Mouse (Mus musculus) frontal cortex, adult 2 months (tissue): ENCODE results near the gene Cebpb. TPM values are rescaled to one million over a fixed set of nuclear protein-coding genes. Genes with fewer than 3 reads are reported as not detected.
A peak's percentile ranks its signal among the peaks of the same experiment; 100 is the strongest.

Source experiments
- DNase-seq, 2 experiments: peaks; one replicate each; pipeline ENCODE4 v3.0.0; 2022; ENCODE audit warnings: low spot score in 1 of 2; ENCODE audit errors: extremely low spot score in 1 of 2
- polyA plus RNA-seq: library from polyadenylated mRNA; depleted of rRNA; stranded (reverse); fragments of >200 nt; gene quantifications from 2 replicates; pipeline ENCODE4 v1.2.3, GENCODE M21; 2012

The Cebpb gene
- polyA plus RNA-seq, 1 experiment: 14.9 TPM

DNA sequence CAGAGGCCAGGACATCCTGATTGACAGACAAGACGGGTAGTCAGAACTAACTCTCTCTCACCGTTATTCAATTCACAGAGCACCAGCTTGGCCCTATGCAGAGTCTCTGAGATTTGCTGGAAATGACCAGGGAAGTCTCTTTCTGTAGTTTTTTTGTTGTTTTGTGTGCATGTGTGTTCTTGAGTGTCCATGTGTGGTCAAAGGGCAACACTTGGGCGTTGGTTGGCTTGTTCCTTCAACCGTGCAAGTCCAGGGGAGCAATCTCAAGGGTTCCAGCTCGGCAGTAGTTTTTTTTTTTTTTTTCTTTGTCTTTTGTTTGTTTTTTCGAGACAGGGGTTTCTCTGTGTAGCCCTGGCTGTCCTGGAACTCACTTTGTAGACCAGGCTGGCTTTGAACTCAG is 26.0 kb upstream of the Cebpb start:
- DNase-seq: no peak

DNA sequence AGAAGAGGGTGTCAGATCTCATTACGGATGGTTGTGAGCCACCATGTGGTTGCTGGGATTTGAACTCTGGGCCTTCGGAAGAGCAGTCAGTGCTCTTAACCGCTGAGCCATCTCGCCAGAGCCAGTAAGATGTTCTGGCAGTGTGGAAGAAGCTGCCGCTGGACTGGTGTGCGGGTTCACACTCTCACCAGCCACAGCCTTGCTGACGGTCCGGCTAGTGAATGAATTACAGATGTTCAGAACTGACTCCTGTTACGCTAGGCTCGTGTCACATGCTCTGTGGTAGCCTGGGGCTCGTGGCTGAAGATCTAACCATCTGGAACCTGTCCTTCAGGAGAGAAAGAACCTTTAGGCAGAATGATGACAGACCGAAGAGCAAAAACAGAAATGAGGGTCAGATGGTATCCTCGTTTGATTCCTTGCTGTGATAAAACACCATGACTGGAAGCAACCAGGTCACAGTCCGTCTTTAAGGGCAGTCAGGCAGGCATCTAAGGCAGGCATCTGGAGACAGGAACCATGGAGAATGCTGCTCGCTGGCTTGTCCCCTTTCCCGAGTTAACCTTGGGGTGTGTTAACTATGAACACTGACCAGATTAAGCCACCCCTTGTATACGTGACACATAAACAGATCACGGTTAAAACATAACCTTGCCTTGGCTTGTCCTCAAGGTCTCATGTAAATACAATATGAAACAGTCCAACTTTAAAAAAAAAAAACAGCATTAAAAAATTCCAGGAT is 22.6 kb upstream of the Cebpb start:
- no peak for DNase-seq

DNA sequence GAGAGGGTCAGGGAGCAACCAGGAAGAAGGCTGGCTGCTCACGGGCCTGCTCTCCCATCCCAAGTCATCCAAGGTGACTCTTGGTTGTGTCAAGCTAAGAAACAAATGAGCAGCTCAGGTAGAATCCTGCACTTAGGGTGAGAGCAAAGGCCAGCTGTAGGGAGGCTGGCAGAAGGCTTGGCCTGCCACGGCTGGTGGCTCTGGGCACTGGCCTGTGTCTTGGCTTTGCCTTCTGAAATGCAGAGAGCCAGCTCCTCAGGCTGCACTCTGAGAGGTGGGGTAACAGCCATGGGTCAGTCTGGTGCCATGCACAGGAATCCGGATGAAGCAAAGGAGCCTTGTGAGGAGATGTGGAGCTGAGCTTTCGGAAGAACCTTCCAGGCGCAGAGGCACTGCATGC is 20.3 kb upstream of the Cebpb start:
- no peak for DNase-seq

DNA sequence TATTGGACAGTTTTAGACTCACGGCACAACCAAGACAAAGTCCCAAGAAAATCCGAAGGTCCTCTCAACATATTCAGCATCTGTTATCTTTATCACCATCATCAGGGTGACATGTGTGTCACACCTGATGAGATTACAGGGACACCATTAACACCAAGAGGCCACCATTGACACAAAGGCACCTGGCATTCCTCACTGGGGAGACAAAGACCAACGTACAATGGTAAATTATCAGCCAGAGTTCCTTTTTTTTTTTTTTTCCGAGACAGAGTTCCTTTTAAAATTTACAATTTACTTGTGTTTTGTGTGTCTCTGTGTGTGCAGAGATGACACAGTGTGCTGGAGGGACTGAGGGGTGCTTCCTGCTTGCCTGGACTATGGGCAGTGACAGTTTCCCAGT is 19.3 kb upstream of the Cebpb start:
- DNase-seq: no peak

DNA sequence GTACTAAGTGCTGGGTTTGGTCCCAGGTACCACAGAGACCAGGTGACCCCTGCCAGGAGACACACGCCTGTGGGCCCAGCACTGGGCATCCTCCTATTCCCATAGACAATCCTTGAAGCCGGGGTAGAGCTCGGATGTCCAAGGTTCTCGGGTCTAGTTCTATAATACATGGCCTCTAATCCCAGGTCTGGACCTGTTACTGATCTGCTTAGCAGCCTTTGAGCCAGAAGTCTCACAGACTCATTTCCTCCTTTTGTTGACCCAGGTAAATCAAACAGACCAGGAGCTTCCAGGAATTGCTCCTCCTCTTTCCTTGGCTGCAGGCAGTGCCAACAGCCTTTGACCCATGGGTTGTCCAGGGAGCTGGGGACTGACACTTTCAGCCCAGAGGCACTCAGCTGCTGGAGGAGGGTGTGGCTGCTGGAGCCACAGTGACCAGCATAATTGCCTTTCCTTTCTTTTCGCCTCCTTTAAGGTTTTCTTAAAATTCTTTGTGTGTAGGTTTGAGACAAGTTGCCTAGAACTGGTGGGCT is 17.5 kb upstream of the Cebpb start:
- DNase-seq: no peak

DNA sequence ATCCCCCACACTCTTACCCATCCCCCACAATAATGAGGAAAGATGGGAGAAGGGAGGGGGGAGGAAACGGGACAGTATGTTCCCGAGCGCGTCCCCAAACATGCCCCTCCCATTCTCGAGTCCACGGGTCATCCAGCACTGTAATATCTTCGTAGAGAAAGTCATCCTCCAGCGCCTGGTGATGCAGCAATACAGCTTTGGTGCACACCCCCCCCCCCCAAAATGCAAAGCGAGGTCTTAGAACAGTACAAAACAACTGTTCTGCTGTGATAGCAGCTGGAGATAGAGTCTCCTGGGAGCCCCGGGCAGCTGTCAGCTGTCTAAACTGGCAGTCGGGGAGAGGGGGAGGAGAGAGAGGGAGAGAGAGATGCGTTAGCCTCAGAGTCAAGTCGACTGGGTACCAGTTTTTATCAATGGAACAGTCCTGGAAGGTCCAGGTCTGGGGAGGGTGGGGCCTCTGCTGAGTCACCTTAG is 16.5 kb upstream of the Cebpb start:
- DNase-seq: no peak

DNA sequence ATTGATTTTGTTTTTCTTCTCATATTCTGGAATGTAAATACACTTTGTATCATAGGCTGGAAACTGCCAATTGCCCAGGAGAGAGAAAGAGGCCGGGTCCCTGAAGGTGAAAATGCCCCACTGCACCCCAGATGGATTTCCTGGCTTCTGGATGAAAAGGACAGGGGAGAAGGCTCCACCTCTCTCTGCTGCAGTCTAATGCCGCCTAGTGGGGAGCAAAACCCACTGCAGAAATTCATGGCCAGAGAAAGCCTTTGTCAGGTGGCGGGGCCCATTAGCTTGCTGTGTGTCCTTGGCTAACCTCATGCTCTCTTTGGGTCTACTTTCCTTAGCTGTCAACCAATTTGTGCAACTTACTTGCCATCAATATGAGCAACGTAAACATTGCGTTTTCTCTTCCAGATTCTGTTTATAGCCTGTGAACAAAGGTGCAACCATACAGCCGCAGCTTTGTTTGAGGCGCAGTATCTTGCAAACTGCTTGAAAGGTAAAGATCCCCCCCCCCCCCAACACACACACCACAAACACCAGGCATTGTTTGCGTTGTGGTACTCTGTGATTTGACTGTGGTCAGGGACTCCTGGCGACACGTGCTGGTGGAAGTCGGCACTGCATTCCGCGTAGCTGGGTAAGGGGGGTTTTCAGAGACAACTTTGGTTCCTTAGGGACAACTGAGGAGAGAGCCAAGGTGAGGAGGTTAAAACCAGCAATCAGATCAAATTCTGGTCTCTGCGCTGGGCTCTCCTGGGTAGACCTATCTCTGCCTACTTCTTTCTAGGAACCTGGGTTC is 13.4 kb upstream of the Cebpb start:
- DNase-seq: peak in 1 of 2 experiments; percentile 38

DNA sequence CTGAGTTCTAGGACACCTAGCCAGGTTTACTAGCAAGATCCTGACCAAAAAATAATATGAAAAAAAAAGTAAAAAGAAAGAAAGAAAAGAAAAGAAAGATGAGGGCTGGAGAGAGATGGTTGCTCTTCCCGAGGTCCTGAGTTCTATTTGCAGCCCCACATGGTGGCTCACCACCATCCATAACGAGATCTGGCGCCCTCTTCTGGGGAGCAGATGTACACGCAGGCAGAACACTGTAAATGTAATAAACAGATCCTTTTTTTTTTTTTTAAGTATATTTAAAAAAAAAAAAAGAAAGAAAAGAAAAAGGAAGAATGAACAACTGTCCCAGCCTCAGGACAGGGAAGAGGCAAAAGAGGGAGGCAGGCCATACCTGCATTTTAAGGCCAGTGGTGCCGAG is 10.1 kb upstream of the Cebpb start:
- DNase-seq: no peak

DNA sequence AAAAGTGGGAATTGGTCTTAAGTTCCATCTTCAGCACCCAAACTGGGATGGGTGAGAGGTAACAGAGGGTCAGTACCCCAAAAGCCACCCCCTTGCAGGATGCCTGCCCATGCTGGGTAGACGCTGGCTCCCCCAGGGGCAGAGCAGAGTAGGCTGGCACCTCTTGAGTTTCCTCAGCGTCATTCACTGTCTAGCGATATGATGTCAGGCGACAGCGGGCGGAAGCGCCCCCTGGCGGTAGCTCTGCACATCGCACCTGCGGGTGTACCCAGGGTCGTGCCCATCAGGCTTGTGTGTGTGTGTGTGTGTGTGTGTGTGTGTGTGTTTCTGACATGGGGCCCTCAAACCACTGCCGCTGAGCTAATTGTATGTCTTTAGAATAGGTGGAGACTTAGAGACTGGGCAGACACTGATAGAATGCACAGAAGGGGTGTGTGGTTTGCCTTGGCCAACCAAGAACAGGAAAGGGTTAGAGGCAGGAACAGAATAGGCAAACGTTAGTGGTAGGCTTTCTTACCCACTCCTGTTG is 8.7 kb upstream of the Cebpb start:
- DNase-seq: peak in 1 of 2 experiments; percentile 85

DNA sequence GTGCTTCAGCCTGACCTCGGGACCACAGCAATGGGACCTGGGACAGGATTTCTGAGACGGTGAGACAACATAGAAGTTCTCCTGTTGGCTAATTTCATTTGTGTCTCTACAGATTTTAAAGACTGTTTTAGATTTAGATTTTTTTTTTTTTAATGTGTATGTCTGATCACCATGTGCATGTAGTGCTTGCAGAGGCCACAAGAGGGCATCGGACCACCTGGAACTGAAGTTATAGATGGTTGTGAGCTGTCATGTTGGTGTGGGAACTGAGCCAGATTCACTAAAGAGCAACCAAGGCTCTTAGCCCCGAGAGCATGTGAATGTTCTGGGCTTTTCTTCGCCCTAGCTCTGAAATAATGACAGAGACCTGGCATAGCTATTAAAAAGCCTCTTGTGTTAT is 8.1 kb upstream of the Cebpb start:
- peak in 1 of 2 experiments; percentile 61 for DNase-seq

DNA sequence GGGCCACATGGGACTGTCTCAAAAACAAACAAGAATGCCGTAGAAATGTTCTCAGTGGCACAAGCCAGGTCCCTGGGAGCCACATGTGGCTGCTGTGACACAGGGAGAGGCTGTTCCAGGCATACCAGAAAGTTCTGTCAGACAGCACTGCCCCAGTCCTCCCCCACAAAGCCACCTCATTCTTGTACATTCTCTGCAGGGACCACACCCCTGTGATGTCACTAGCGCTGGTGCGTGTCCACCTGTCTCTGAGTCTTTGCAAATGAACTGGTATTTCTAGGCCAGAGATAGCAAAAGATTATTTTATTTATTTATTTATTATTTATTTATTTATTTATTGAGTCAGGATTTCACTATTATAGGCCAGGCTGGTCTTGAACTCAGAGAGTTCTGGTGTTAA is 5.0 kb upstream of the Cebpb start:
- no peak for DNase-seq

DNA sequence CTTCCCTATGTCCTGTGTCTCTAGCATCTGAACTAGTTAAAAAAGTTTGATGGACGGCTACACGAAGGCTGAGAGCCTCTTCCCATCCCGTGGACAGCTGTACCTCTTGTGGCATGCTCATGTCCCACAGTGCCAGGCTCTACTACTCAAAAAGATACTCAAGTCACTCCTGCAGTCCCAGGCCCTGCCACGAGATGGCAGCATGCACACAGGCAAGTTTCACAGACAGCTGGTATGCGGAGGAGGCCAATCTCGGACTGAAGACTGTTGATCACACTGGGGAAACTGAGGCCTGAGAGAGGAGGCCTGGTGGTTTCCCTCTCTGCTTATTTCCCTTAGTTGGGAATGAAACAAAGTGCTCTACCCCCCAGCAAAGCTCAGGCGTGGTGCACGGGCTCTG is 3.6 kb upstream of the Cebpb start:
- DNase-seq: peak; percentile 90 to 100

DNA sequence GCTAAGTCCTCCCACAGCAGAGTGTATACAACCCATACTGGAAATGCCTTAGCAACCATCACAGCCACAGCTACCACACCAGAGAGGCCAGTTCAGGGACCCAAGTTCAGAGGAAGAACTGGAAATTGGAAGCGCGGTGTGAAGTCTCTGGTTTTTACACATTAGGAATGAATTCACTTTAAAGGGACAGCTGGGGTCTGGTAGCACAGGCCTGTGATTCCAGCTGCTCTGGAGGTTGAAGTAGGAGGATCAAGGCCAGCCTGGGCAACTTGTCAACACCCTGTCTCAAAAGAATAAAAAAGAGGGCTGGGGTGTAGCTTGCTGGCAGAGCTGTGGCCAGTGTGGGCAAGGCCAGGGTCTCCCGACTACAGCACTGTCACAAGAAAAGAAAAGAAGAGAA is 2.9 kb upstream of the Cebpb start:
- no peak for DNase-seq

DNA sequence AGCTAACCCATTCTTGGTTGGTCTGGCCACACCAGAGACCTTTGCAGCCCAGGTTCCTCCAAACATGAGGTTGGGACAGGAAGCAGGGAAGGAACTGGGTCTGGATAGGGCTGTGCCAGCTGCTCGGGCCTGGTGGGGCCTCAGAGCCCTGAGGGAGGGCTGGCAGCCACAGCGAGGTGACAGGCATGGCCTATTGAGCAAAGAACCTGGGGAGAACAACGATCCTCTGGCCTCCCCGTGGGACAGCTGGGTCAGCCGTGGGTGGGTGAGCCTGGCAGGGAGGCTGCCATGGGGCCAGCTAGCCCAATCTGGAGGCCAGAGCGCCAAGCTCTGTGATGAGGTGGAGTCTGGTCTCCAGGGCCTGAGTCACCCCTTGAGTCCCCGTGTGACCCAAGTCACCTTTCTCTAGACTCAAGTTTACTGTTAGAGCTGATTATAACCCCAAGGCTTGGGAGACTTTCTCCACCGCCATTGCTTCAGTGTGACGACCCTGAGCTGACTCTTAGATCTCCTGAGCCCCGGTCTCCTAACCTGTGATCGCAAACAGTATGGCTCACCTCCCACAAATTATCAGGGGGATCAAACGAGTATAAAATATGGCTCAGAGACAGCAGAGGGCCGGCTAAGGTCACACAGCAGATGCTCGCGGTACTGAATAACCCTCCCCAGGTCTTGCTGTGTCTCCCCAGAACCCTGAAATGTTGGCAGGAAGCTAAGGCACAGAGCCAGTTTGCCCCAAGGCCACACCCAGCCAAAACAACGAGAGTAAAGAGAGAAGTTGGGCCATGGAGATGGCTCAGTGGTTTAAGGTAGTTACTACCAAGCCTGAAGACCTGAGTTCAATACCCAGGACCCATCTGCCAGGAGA is 2.1 kb upstream of the Cebpb start:
- DNase-seq: no peak

DNA sequence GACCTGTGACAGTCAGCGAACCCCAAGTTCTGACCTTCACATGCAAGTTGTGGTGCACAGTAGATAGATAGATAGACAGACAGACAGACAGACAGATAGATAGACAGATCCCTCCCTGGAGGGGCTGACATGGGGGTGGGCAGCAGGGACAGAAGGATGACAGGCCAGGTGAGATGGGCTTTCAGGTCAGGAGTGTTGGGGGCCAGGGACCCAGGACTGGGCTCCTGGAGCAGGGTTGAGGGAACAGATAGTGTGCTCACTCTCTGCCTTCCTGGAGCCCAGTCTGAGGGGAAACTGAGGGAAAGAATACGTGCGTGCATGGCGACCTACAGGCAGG is 1.5 kb upstream of the Cebpb start:
- no peak for DNase-seq

DNA sequence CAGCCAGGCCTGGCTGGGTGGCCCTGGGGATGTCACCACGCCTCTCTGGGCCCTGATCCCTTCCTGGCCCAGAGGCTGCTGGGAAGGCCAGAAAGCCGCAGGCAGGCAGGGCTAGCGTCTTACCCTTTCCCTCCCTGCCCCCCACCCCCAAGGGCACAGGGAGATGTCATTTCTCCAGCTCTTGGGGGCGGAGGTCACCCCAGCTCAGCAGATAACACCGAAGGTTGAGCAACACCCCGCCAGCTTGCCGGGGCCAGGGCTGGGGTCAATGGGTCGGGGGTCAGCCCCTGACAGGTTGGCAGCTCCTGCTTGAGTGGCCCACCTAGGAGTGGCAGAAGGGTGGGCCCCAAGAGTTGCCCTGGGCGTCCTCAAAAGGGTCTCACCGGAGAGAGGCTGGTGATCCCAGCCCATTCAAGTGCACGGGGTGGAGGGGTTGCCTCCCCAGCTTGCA is 1.0 kb upstream of the Cebpb start:
- DNase-seq: no peak

DNA sequence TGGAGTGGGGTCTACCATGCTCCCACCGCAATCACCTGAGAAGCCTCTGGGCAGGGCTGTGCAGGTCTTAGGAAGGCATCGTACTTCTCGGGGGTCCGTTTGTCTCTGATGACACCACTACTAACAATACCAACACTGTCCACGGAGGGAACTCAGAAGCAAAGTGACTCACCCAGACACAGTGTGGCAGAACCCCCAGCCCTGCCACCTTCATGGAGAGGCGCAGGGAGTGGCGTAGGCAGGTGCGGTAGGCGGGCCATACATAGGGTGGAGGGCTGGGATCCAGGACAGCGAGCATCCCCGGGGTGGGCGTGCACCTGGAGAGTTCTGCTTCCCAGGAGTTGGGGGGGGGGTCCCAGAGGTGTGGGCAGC is 603 bp upstream of the Cebpb start:
- DNase-seq: no peak

DNA sequence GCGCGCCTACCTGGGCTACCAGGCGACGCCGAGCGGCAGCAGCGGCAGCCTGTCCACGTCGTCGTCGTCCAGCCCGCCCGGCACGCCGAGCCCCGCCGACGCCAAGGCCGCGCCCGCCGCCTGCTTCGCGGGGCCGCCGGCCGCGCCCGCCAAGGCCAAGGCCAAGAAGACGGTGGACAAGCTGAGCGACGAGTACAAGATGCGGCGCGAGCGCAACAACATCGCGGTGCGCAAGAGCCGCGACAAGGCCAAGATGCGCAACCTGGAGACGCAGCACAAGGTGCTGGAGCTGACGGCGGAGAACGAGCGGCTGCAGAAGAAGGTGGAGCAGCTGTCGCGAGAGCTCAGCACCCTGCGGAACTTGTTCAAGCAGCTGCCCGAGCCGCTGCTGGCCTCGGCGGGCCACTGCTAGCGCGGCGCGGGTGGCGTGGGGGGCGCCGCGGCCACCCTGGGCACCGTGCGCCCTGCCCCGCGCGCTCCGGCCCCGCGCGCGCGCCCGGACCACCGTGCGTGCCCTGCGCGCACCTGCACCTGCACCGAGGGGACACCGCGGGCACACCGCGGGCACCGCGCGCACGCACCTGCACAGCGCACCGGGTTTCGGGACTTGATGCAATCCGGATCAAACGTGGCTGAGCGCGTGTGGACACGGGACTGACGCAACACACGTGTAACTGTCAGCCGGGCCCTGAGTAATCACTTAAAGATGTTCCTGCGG is 945 bp downstream of the Cebpb start, which contains the start of gene Tmem189:
Gene Tmem189, minus strand, starts transcription at position 322 of the 718 bp plus-strand sequence.
- DNase-seq: peak in 1 of 2 experiments; percentile 62

DNA sequence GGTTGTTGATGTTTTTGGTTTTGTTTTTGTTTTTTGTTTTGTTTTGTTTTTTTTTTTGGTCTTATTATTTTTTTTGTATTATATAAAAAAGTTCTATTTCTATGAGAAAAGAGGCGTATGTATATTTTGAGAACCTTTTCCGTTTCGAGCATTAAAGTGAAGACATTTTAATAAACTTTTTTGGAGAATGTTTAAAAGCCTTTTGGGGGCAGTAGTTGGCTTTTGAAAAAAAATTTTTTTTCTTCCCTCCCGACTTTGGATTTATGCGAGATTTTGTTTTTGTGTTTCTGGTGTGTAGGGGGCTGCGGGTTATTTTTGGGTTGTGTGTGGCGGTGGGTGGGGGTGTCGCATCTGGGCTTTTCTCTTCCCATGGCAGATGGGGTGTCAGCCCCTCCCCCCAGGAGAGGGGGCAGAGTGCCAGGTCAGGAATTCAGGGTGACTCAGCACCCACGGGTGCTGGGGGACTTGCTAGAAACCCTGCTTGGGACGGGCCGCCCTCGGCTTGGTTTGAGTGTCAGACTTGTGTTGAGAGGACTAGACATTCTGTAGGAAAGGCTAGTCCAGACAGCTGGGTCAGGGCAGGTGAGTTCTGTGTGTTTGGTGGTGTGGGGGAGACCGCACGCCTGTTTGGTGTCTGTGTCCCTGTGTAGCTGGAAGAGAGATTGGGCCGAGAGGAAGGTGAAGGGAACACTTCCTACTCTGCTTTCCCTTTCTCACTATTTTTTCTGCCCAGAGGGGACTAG is 1.7 kb downstream of the Cebpb start:
- DNase-seq: peak in 1 of 2 experiments; percentile 66
